Mouse (Mus musculus): ENCODE measurements at regions not wholly inside any gene's neighbourhood (a gene's known extent, or its start where the extent isn't known, plus 50 kb on each side); places are given as distances from the start of the nearest gene placed in this dataset.
"Not testable (repeated sequence)": the region's sequence is repeated elsewhere in the genome, so short reads cannot be mapped to it uniquely, and the experiment has no call there.

- no peaks in the 10 kb centered on the region for H3K27me3 ChIP-seq (ENCODE audit: insufficient read depth, low read length)
Observed at GRCm38 (mm10) chr10:46070766-46071165, 493.1 kb downstream of the Hace1 start.

GRCm38 (mm10) chr10:46071220-46071619 lies 493.6 kb downstream of the Hace1 start:
- Histone ChIP-seq H3K27ac (ENCODE audit: low read length) (no peak overlapping the region), H3K36me3 (ENCODE audit: insufficient read depth, low read length) (no peaks in the 10 kb centered on the region), H3K27me3 (ENCODE audit: insufficient read depth, low read length) (no peaks in the 10 kb centered on the region), H3K4me3 (ENCODE audit: low read length) (no peak overlapping the region), H3K9me3 (ENCODE audit: low read length) (no peaks in the 10 kb centered on the region), H3K9ac (replicated peaks; ENCODE audit: low read length) (no peak overlapping the region), H3K4me2 (replicated peaks; ENCODE audit: low read depth, low read length) (no peak overlapping the region), H3K4me1 (ENCODE audit: insufficient read depth, low read length) (no peaks in the 10 kb centered on the region)
- WGBS: 64% methylated on average over 8 of the region's 8 CpGs
- ATAC-seq (ENCODE audit: low FRiP score, low TSS enrichment): no peak

More at GRCm38 (mm10) chr10:46070766-46071165, 493.1 kb downstream of the Hace1 start:
- no peak for ATAC-seq (ENCODE audit: low FRiP score, low TSS enrichment)
- Histone ChIP-seq H3K4me2 (replicated peaks; ENCODE audit: low read depth, low read length) (no peak overlapping the region), H3K36me3 (ENCODE audit: insufficient read depth, low read length) (no peaks in the 10 kb centered on the region), H3K4me1 (ENCODE audit: insufficient read depth, low read length) (no peaks in the 10 kb centered on the region), H3K9me3 (ENCODE audit: low read length) (no peaks in the 10 kb centered on the region), H3K27ac (ENCODE audit: low read length) (no peak overlapping the region), H3K9ac (replicated peaks; ENCODE audit: low read length) (no peak overlapping the region), H3K4me3 (ENCODE audit: low read length) (no peak overlapping the region)
- WGBS: 88% methylated on average over 3 of the region's 3 CpGs

GRCm38 (mm10) chr10:46071810-46072549 lies 494.4 kb downstream of the Hace1 start:
- ATAC-seq (ENCODE audit: low FRiP score, low TSS enrichment): no peak
- no peak overlapping the region for H3K9ac ChIP-seq (replicated peaks; ENCODE audit: low read length)
- H3K4me1 ChIP-seq (ENCODE audit: insufficient read depth, low read length): no peaks in the 10 kb centered on the region
- H3K4me3 ChIP-seq (ENCODE audit: low read length): no peak overlapping the region
- H3K9me3 ChIP-seq (ENCODE audit: low read length): no peaks in the 10 kb centered on the region
- no peak overlapping the region for H3K27ac ChIP-seq (ENCODE audit: low read length)
- H3K36me3 ChIP-seq (ENCODE audit: insufficient read depth, low read length): no peaks in the 10 kb centered on the region
- H3K4me2 ChIP-seq (replicated peaks; ENCODE audit: low read depth, low read length): no peak overlapping the region
- no peaks in the 10 kb centered on the region for H3K27me3 ChIP-seq (ENCODE audit: insufficient read depth, low read length)
- WGBS: 85% methylated on average over 12 of the region's 12 CpGs

- H3K4me2 ChIP-seq (replicated peaks; ENCODE audit: low read depth, low read length): no peak overlapping the region
- WGBS: 65% methylated on average over 16 of the region's 16 CpGs
- H3K4me1 ChIP-seq (ENCODE audit: insufficient read depth, low read length): no peaks in the 10 kb centered on the region
- no peak for ATAC-seq (ENCODE audit: low FRiP score, low TSS enrichment)
- H3K36me3 ChIP-seq (ENCODE audit: insufficient read depth, low read length): no peaks in the 10 kb centered on the region
- no peak overlapping the region for H3K4me3 ChIP-seq (ENCODE audit: low read length)
- H3K27ac ChIP-seq (ENCODE audit: low read length): no peak overlapping the region
- H3K27me3 ChIP-seq (ENCODE audit: insufficient read depth, low read length): no peaks in the 10 kb centered on the region
- H3K9ac ChIP-seq (replicated peaks; ENCODE audit: low read length): no peak overlapping the region
- H3K9me3 ChIP-seq (ENCODE audit: low read length): no peaks in the 10 kb centered on the region
Observed at GRCm38 (mm10) chr10:46072550-46073470, 495.2 kb downstream of the Hace1 start.

- no peaks in the 10 kb centered on the region for H3K4me1 ChIP-seq (ENCODE audit: insufficient read depth, low read length)
Observed at GRCm38 (mm10) chr10:46087766-46088165, 510.1 kb downstream of the Hace1 start.

GRCm38 (mm10) chr10:46100837-46101236 lies 523.2 kb downstream of the Hace1 start:
- Histone ChIP-seq H3K4me2 (replicated peaks; ENCODE audit: low read depth, low read length) (no peak overlapping the region), H3K36me3 (ENCODE audit: insufficient read depth, low read length) (no peaks in the 10 kb centered on the region), H3K27ac (ENCODE audit: low read length) (no peak overlapping the region), H3K4me1 (ENCODE audit: insufficient read depth, low read length) (no peaks in the 10 kb centered on the region), H3K4me3 (ENCODE audit: low read length) (no peak overlapping the region), H3K9me3 (ENCODE audit: low read length) (no peaks in the 10 kb centered on the region), H3K9ac (replicated peaks; ENCODE audit: low read length) (no peak overlapping the region), H3K27me3 (ENCODE audit: insufficient read depth, low read length) (no peaks in the 10 kb centered on the region)
- ATAC-seq (ENCODE audit: low FRiP score, low TSS enrichment): no peak

More at GRCm38 (mm10) chr10:46087766-46088165, 510.1 kb downstream of the Hace1 start:
- no peak overlapping the region for H3K4me2 ChIP-seq (replicated peaks; ENCODE audit: low read depth, low read length)
- ATAC-seq (ENCODE audit: low FRiP score, low TSS enrichment): no peak
- WGBS: 45% methylated on average over 4 of the region's 4 CpGs
- H3K4me3 ChIP-seq (ENCODE audit: low read length): no peak overlapping the region
- H3K27me3 ChIP-seq (ENCODE audit: insufficient read depth, low read length): no peaks in the 10 kb centered on the region
- no peak overlapping the region for H3K27ac ChIP-seq (ENCODE audit: low read length)
- H3K9ac ChIP-seq (replicated peaks; ENCODE audit: low read length): no peak overlapping the region
- no peaks in the 10 kb centered on the region for H3K36me3 ChIP-seq (ENCODE audit: insufficient read depth, low read length)
- no peaks in the 10 kb centered on the region for H3K9me3 ChIP-seq (ENCODE audit: low read length)

- ATAC-seq (ENCODE audit: low FRiP score, low TSS enrichment): no peak
- no peak overlapping the region for H3K9ac ChIP-seq (replicated peaks; ENCODE audit: low read length)
- H3K9me3 ChIP-seq (ENCODE audit: low read length): no peaks in the 10 kb centered on the region
- no peaks in the 10 kb centered on the region for H3K36me3 ChIP-seq (ENCODE audit: insufficient read depth, low read length)
- no peak overlapping the region for H3K4me2 ChIP-seq (replicated peaks; ENCODE audit: low read depth, low read length)
- WGBS: 76% methylated on average over 4 of the region's 4 CpGs
- H3K4me3 ChIP-seq (ENCODE audit: low read length): no peak overlapping the region
- no peaks in the 10 kb centered on the region for H3K27me3 ChIP-seq (ENCODE audit: insufficient read depth, low read length)
- H3K27ac ChIP-seq (ENCODE audit: low read length): no peak overlapping the region
- H3K4me1 ChIP-seq (ENCODE audit: insufficient read depth, low read length): no peaks in the 10 kb centered on the region
Observed at GRCm38 (mm10) chr10:46108810-46109209, 531.2 kb downstream of the Hace1 start.

- no peaks in the 10 kb centered on the region for H3K27me3 ChIP-seq (ENCODE audit: insufficient read depth, low read length)
- no peaks in the 10 kb centered on the region for H3K36me3 ChIP-seq (ENCODE audit: insufficient read depth, low read length)
- no peak for ATAC-seq (ENCODE audit: low FRiP score, low TSS enrichment)
- H3K4me3 ChIP-seq (ENCODE audit: low read length): no peak overlapping the region
- no peak overlapping the region for H3K4me2 ChIP-seq (replicated peaks; ENCODE audit: low read depth, low read length)
- 89% methylated on average over 5 of the region's 5 CpGs for WGBS
- H3K9ac ChIP-seq (replicated peaks; ENCODE audit: low read length): no peak overlapping the region
- no peaks in the 10 kb centered on the region for H3K4me1 ChIP-seq (ENCODE audit: insufficient read depth, low read length)
- no peaks in the 10 kb centered on the region for H3K9me3 ChIP-seq (ENCODE audit: low read length)
- no peak overlapping the region for H3K27ac ChIP-seq (ENCODE audit: low read length)
Observed at GRCm38 (mm10) chr10:46114631-46115130, 537.1 kb downstream of the Hace1 start.

GRCm38 (mm10) chr10:46122409-46122808 lies 544.8 kb downstream of the Hace1 start:
- not testable (repeated sequence) for ATAC-seq (ENCODE audit: low FRiP score, low TSS enrichment); H3K4me3 ChIP-seq (ENCODE audit: low read length); H3K4me1 ChIP-seq (ENCODE audit: insufficient read depth, low read length); H3K9me3 ChIP-seq (ENCODE audit: low read length); H3K27me3 ChIP-seq (ENCODE audit: insufficient read depth, low read length); H3K36me3 ChIP-seq (ENCODE audit: insufficient read depth, low read length); H3K27ac ChIP-seq (ENCODE audit: low read length); H3K9ac ChIP-seq (replicated peaks; ENCODE audit: low read length); H3K4me2 ChIP-seq (replicated peaks; ENCODE audit: low read depth, low read length)
- 88% methylated on average over 2 of the region's 2 CpGs for WGBS

- H3K27ac ChIP-seq (ENCODE audit: low read length): no peak overlapping the region
- H3K4me1 ChIP-seq (ENCODE audit: insufficient read depth, low read length): no peaks in the 10 kb centered on the region
Observed at GRCm38 (mm10) chr10:46123795-46124194, 546.2 kb downstream of the Hace1 start.

More at GRCm38 (mm10) chr10:46123795-46124194, 546.2 kb downstream of the Hace1 start:
- Histone ChIP-seq H3K9me3 (ENCODE audit: low read length) (no peaks in the 10 kb centered on the region), H3K4me2 (replicated peaks; ENCODE audit: low read depth, low read length) (no peak overlapping the region), H3K4me3 (ENCODE audit: low read length) (no peak overlapping the region), H3K36me3 (ENCODE audit: insufficient read depth, low read length) (no peaks in the 10 kb centered on the region), H3K9ac (replicated peaks; ENCODE audit: low read length) (no peak overlapping the region), H3K27me3 (ENCODE audit: insufficient read depth, low read length) (no peaks in the 10 kb centered on the region)
- ATAC-seq (ENCODE audit: low FRiP score, low TSS enrichment): no peak
